Mouse (Mus musculus) inflammation-experienced regulatory T-cells, adult 16 weeks (primary cell): ENCODE measurements around the gene Per2. TPM values are rescaled to one million over a fixed set of nuclear protein-coding genes. Genes with fewer than 3 reads are reported as not detected.

ENCODE experiments used
- polyA plus RNA-seq: library from polyadenylated mRNA; unstranded; fragments of 100-300 nt; shearing (Covaris generic); gene quantifications from one replicate; pipeline ENCODE4 v1.2.1, GENCODE M21; 2017

Per2 gene
- 4.1 TPM for polyA plus RNA-seq

GRCm38 (mm10) chr1:91459059-91459809 is at the start of gene Per2:
Gene Per2, minus strand, starts transcription at chr1:91459324.

GRCm38 (mm10) chr1:91494457-91495140 is 35.5 kb upstream of the Per2 start, which contains the start of gene Traf3ip1:
Gene Traf3ip1, plus strand, starts transcription at chr1:91494647.

GRCm38 (mm10) chr1:91413898-91414594 is 45.1 kb downstream of the Per2 start, which contains the start of gene Hes6:
Gene Hes6, minus strand, starts transcription at chr1:91414038.

GRCm38 (mm10) chr1:91398260-91399062 is 60.7 kb downstream of the Per2 start, which contains the start of gene Ilkap:
Gene Ilkap, minus strand, starts transcription at chr1:91398815.

GRCm38 (mm10) chr1:91366215-91367108 is 92.7 kb downstream of the Per2 start, which contains the start of gene Erfe:
Gene Erfe, plus strand, starts transcription at chr1:91366430.

Other genes starting within 250 kb of the Per2 start
- gene Ube2f, start 209.0 kb downstream of the Per2 start, polyA plus RNA-seq: 106 TPM
- 59.4 TPM for gene Scly, start 161.0 kb downstream of the Per2 start, polyA plus RNA-seq
- gene Espnl, start 137.2 kb downstream of the Per2 start, polyA plus RNA-seq: not detected
- not detected for gene Klhl30, start 108.3 kb downstream of the Per2 start, polyA plus RNA-seq
- gene Erfe, start 92.9 kb downstream of the Per2 start, polyA plus RNA-seq: not detected
- 51.6 TPM for gene Ilkap, start 60.5 kb downstream of the Per2 start, polyA plus RNA-seq
- 43.7 TPM for gene Hes6, start 45.3 kb downstream of the Per2 start, polyA plus RNA-seq
- gene Traf3ip1, start 35.3 kb upstream of the Per2 start, polyA plus RNA-seq: 2.5 TPM
- gene Asb1, start 81.2 kb upstream of the Per2 start, polyA plus RNA-seq: 14.9 TPM